Mouse (Mus musculus): ENCODE measurements at regions not wholly inside any gene's neighbourhood (a gene's known extent, or its start where the extent isn't known, plus 50 kb on each side); places are given as distances from the start of the nearest gene placed in this dataset.

GRCm38 (mm10) chr9:30076482-30076881, 113.5 kb upstream of the Ntm start:
- Histone ChIP-seq H3K9me3 (ENCODE audit: control insufficient read depth, low read length) (no peaks in the 10 kb centered on the region), H3K27ac (replicated peaks in 1 of 2; ENCODE audit: control insufficient read depth in 1 of 2, insufficient read depth in 1 of 2, low read depth in 2 of 2, low read length in 2 of 2) (no peak overlapping the region), H3K27me3 (ENCODE audit: control insufficient read depth, insufficient read depth, low read length) (no peaks in the 10 kb centered on the region), H3K36me3 (ENCODE audit: control insufficient read depth, insufficient read depth, low read length) (no peaks in the 10 kb centered on the region), H3K4me1 (ENCODE audit: control insufficient read depth in 2 of 2, insufficient read depth in 2 of 2, low read length in 2 of 2) (peaks cover 0 to 2% of the 10 kb centered on the region in 2 experiments; a peak in 2 of 4 replicates), H3K4me2 (ENCODE audit: low read length) (no peak overlapping the region), H3K4me3 (ENCODE audit: control insufficient read depth in 1 of 2, insufficient read depth in 1 of 2, low read depth in 1 of 2, low read length in 2 of 2) (no peak overlapping the region), H3K9ac (ENCODE audit: low read length) (no peak overlapping the region)
- ATAC-seq (ENCODE audit: insufficient number of reproducible peaks, insufficient read depth, low FRiP score, low read depth) = no peak
- 46% methylated on average over 3 of the region's 3 CpGs for WGBS

GRCm38 (mm10) chr9:30101942-30102341, 139.0 kb upstream of the Ntm start:
- no peaks in the 10 kb centered on the region for H3K36me3 ChIP-seq (ENCODE audit: control insufficient read depth, insufficient read depth, low read length)
- 29% methylated on average over 6 of the region's 6 CpGs for WGBS
- ATAC-seq (ENCODE audit: insufficient number of reproducible peaks, insufficient read depth, low FRiP score, low read depth) = no peak
- H3K27ac ChIP-seq (replicated peaks in 1 of 2; ENCODE audit: control insufficient read depth in 1 of 2, insufficient read depth in 1 of 2, low read depth in 2 of 2, low read length in 2 of 2) = no peak overlapping the region
- H3K9ac ChIP-seq (ENCODE audit: low read length) = no peak overlapping the region
- no peaks in the 10 kb centered on the region for H3K27me3 ChIP-seq (ENCODE audit: control insufficient read depth, insufficient read depth, low read length)
- peaks cover 4% of the 10 kb centered on the region in 2 experiments; a peak in 1 of 4 replicates for H3K4me1 ChIP-seq (ENCODE audit: control insufficient read depth in 2 of 2, insufficient read depth in 2 of 2, low read length in 2 of 2)
- H3K4me3 ChIP-seq (ENCODE audit: control insufficient read depth in 1 of 2, insufficient read depth in 1 of 2, low read depth in 1 of 2, low read length in 2 of 2) = no peak overlapping the region
- H3K4me2 ChIP-seq (ENCODE audit: low read length) = peak overlapping the region; percentile 21; the same call in 1 of the 2 replicates
- H3K9me3 ChIP-seq (ENCODE audit: control insufficient read depth, low read length) = no peaks in the 10 kb centered on the region

GRCm38 (mm10) chr9:30122371-30122770, 159.4 kb upstream of the Ntm start:
- Histone ChIP-seq H3K27ac (replicated peaks in 1 of 2; ENCODE audit: control insufficient read depth in 1 of 2, insufficient read depth in 1 of 2, low read depth in 2 of 2, low read length in 2 of 2) (no peak overlapping the region), H3K36me3 (ENCODE audit: control insufficient read depth, insufficient read depth, low read length) (no peaks in the 10 kb centered on the region), H3K27me3 (ENCODE audit: control insufficient read depth, insufficient read depth, low read length) (no peaks in the 10 kb centered on the region), H3K9me3 (ENCODE audit: control insufficient read depth, low read length) (no peaks in the 10 kb centered on the region), H3K4me2 (ENCODE audit: low read length) (no peak overlapping the region), H3K4me3 (ENCODE audit: control insufficient read depth in 1 of 2, insufficient read depth in 1 of 2, low read depth in 1 of 2, low read length in 2 of 2) (no peak overlapping the region), H3K4me1 (ENCODE audit: control insufficient read depth in 2 of 2, insufficient read depth in 2 of 2, low read length in 2 of 2) (no peaks in the 10 kb centered on the region), H3K9ac (ENCODE audit: low read length) (no peak overlapping the region)
- no peak for ATAC-seq (ENCODE audit: insufficient number of reproducible peaks, insufficient read depth, low FRiP score, low read depth)
- 78% methylated on average over 3 of the region's 3 CpGs for WGBS

DNA sequence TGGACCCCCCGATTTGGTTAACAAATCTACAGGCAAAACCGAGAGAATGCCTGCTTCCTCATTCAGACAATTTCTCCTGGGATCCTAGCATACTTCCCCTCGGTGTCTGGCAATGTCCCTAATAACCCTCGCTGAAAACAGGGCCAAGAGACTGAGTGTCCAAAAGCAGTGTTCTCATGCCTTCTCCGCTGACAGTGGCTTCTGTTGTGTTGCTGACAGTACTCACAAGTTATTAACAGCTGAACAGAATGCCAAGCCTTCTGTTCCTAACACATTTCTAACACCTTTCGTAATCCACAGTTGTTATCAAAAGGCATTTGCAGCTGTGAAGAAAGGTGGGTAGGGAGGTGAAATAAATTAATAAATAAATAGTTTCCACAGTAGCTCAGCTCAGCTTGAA, 166.2 kb upstream of the Ntm start:
- Histone ChIP-seq H3K36me3 (ENCODE audit: control insufficient read depth, insufficient read depth, low read length) (no peaks in the 10 kb centered on the region), H3K4me2 (ENCODE audit: low read length) (no peak overlapping the region), H3K4me1 (ENCODE audit: control insufficient read depth in 2 of 2, insufficient read depth in 2 of 2, low read length in 2 of 2) (no peaks in the 10 kb centered on the region), H3K9me3 (ENCODE audit: control insufficient read depth, low read length) (no peaks in the 10 kb centered on the region), H3K4me3 (ENCODE audit: control insufficient read depth in 1 of 2, insufficient read depth in 1 of 2, low read depth in 1 of 2, low read length in 2 of 2) (no peak overlapping the region), H3K27ac (replicated peaks in 1 of 2; ENCODE audit: control insufficient read depth in 1 of 2, insufficient read depth in 1 of 2, low read depth in 2 of 2, low read length in 2 of 2) (no peak overlapping the region), H3K9ac (ENCODE audit: low read length) (no peak overlapping the region), H3K27me3 (ENCODE audit: control insufficient read depth, insufficient read depth, low read length) (no peaks in the 10 kb centered on the region)
- no peak for ATAC-seq (ENCODE audit: insufficient number of reproducible peaks, insufficient read depth, low FRiP score, low read depth)
- WGBS = 48% methylated on average over 6 of the region's 6 CpGs

- no peaks in the 10 kb centered on the region for H3K27me3 ChIP-seq (ENCODE audit: control insufficient read depth, insufficient read depth, low read length)
- no peaks in the 10 kb centered on the region for H3K36me3 ChIP-seq (ENCODE audit: control insufficient read depth, insufficient read depth, low read length)
- H3K4me1 ChIP-seq (ENCODE audit: control insufficient read depth in 2 of 2, insufficient read depth in 2 of 2, low read length in 2 of 2) = no peaks in the 10 kb centered on the region
- no peak overlapping the region for H3K4me2 ChIP-seq (ENCODE audit: low read length)
- no peaks in the 10 kb centered on the region for H3K9me3 ChIP-seq (ENCODE audit: control insufficient read depth, low read length)
- no peak overlapping the region for H3K27ac ChIP-seq (replicated peaks in 1 of 2; ENCODE audit: control insufficient read depth in 1 of 2, insufficient read depth in 1 of 2, low read depth in 2 of 2, low read length in 2 of 2)
- WGBS = 59% methylated on average over 2 of the region's 2 CpGs
- no peak overlapping the region for H3K9ac ChIP-seq (ENCODE audit: low read length)
- ATAC-seq (ENCODE audit: insufficient number of reproducible peaks, insufficient read depth, low FRiP score, low read depth) = no peak
- no peak overlapping the region for H3K4me3 ChIP-seq (ENCODE audit: control insufficient read depth in 1 of 2, insufficient read depth in 1 of 2, low read depth in 1 of 2, low read length in 2 of 2)
These were observed 168.7 kb upstream of the Ntm start for GRCm38 (mm10) chr9:30131626-30132025.

DNA sequence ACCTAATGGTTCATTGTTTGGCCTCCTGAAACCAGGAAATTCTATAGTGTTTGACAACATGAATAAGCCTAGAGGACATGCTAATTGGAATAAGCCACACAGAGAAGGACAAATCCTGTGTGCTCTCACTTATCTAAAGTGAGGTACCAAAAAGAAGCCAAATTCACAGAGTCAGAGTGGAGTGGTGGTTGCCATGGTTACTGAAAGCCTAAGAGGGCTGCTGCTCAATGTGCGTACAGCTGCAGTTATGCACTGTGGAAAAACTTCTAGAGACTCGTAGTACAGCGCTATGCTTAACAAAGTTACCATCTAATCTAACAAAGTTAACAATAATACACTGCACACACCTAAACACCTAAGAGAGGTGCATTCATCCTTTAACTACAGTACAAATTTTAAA, 171.4 kb upstream of the Ntm start:
- no peaks in the 10 kb centered on the region for H3K9me3 ChIP-seq (ENCODE audit: control insufficient read depth, low read length)
- 73% methylated on average over 3 of the region's 3 CpGs for WGBS
- no peaks in the 10 kb centered on the region for H3K36me3 ChIP-seq (ENCODE audit: control insufficient read depth, insufficient read depth, low read length)
- no peak overlapping the region for H3K4me3 ChIP-seq (ENCODE audit: control insufficient read depth in 1 of 2, insufficient read depth in 1 of 2, low read depth in 1 of 2, low read length in 2 of 2)
- no peak overlapping the region for H3K4me2 ChIP-seq (ENCODE audit: low read length)
- ATAC-seq (ENCODE audit: insufficient number of reproducible peaks, insufficient read depth, low FRiP score, low read depth) = no peak
- peaks cover 8 to 15% of the 10 kb centered on the region in 2 experiments for H3K4me1 ChIP-seq (ENCODE audit: control insufficient read depth in 2 of 2, insufficient read depth in 2 of 2, low read length in 2 of 2)
- no peak overlapping the region for H3K27ac ChIP-seq (replicated peaks in 1 of 2; ENCODE audit: control insufficient read depth in 1 of 2, insufficient read depth in 1 of 2, low read depth in 2 of 2, low read length in 2 of 2)
- no peak overlapping the region for H3K9ac ChIP-seq (ENCODE audit: low read length)
- no peaks in the 10 kb centered on the region for H3K27me3 ChIP-seq (ENCODE audit: control insufficient read depth, insufficient read depth, low read length)

DNA sequence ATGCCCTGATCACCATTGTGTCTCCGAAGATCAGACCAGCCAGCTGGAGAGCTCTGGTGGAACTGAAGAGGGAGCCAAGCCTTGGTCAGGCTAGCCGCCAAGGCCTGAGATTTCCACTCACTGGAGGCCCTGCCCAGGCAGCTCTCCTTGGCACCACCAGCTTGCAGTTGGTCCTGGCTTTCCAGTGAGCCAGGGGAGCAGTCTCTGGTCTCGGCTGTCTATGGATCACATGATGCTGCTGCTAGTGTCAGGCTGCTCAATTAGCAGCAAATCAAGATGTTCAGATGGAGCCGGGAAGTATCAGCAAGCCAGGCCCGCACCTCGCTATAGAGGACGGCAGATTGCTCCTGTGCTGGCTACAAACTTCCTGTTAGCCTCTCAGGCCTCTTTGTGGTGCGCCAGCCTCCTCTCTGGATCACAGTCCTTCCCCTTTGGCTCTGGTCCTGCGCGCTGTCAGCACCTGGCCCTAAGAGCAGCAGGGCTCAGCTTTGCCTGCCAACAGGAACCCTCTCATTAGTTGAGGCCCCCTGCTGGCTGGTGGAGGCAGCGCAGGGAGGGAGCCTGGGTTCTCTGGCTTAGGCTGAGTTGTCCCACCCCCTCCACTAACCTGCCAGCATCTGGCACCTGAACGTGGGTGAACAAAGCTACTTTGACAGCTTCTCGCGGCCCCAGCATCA, 174.8 kb upstream of the Ntm start:
- Histone ChIP-seq H3K9me3 (ENCODE audit: control insufficient read depth, low read length) (no peaks in the 10 kb centered on the region), H3K9ac (ENCODE audit: low read length) (peak overlapping the region; percentile 51; the same call in 1 of the 2 replicates), H3K4me2 (ENCODE audit: low read length) (peak overlapping the region; percentile 59), H3K4me1 (ENCODE audit: control insufficient read depth in 2 of 2, insufficient read depth in 2 of 2, low read length in 2 of 2) (peaks cover 17 to 29% of the 10 kb centered on the region in 2 experiments), H3K36me3 (ENCODE audit: control insufficient read depth, insufficient read depth, low read length) (no peaks in the 10 kb centered on the region), H3K4me3 (ENCODE audit: control insufficient read depth in 1 of 2, insufficient read depth in 1 of 2, low read depth in 1 of 2, low read length in 2 of 2) (0 out of 4 replicates have a peak overlapping the region, but pooled peaks have one; percentile 6 to 10), H3K27me3 (ENCODE audit: control insufficient read depth, insufficient read depth, low read length) (no peaks in the 10 kb centered on the region), H3K27ac (replicated peaks in 1 of 2; ENCODE audit: control insufficient read depth in 1 of 2, insufficient read depth in 1 of 2, low read depth in 2 of 2, low read length in 2 of 2) (peak overlapping the region; percentile 88 to 90)
- WGBS = 10% methylated on average over 14 of the region's 14 CpGs
- peak; percentile 94 for ATAC-seq (ENCODE audit: insufficient number of reproducible peaks, insufficient read depth, low FRiP score, low read depth)

GRCm38 (mm10) chr9:30140188-30140587, 177.2 kb upstream of the Ntm start:
- H3K9me3 ChIP-seq (ENCODE audit: control insufficient read depth, low read length) = no peaks in the 10 kb centered on the region
- H3K36me3 ChIP-seq (ENCODE audit: control insufficient read depth, insufficient read depth, low read length) = no peaks in the 10 kb centered on the region
- 10% methylated on average over 3 of the region's 3 CpGs for WGBS
- H3K4me3 ChIP-seq (ENCODE audit: control insufficient read depth in 1 of 2, insufficient read depth in 1 of 2, low read depth in 1 of 2, low read length in 2 of 2) = no peak overlapping the region
- no peaks in the 10 kb centered on the region for H3K27me3 ChIP-seq (ENCODE audit: control insufficient read depth, insufficient read depth, low read length)
- H3K27ac ChIP-seq (replicated peaks in 1 of 2; ENCODE audit: control insufficient read depth in 1 of 2, insufficient read depth in 1 of 2, low read depth in 2 of 2, low read length in 2 of 2) = 0 out of 4 replicates have a peak overlapping the region, but pooled peaks of 1 of the 2 experiments have one; percentile 16
- peak; percentile 33; the same call in 1 of the 2 replicates for ATAC-seq (ENCODE audit: insufficient number of reproducible peaks, insufficient read depth, low FRiP score, low read depth)
- no peak overlapping the region for H3K9ac ChIP-seq (ENCODE audit: low read length)
- peaks cover 17 to 29% of the 10 kb centered on the region in 2 experiments for H3K4me1 ChIP-seq (ENCODE audit: control insufficient read depth in 2 of 2, insufficient read depth in 2 of 2, low read length in 2 of 2)
- H3K4me2 ChIP-seq (ENCODE audit: low read length) = no peak overlapping the region

All from heart, embryonic 14.5 days (tissue).